Mouse (Mus musculus) bone marrow, adult 2 months (tissue): ENCODE measurements around the gene Pdgfd.

Source experiments
- CTCF ChIP-seq: fragments of 200-500 bp; IDR thresholded peaks from 2 replicates; pipeline ENCODE4 v1.5.1; 2011; ENCODE audit warnings: low read length, control low read depth; ENCODE audit not compliant: control insufficient read depth, insufficient read depth
- POLR2A ChIP-seq: fragments of 200-500 bp; IDR thresholded peaks from 2 replicates; pipeline ENCODE4 v1.6.1; 2011; ENCODE audit warnings: low read depth, mild to moderate bottlenecking, control low read depth, low read length, borderline replicate concordance; ENCODE audit not compliant: control insufficient read depth

DNA sequence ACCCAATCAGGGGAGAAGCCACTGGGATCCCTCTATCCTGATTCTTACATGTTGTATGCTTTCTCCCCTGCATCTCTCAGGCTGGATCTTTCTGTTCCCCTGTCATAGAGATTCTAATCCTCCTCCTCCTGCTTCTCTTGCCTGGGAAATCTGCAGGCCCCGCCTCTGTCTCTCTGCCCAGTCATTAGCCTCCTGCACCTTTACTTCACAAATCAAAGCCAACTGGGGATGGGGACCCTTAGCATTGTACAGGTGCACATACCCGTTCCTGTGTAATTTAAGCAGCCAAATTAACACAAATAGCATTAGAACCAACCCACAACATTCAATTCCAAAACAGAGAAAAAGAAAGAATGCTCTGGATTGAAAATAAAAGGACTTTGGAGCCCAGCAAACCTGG lies 176.1 kb downstream of the Pdgfd start:
- TF ChIP-seq CTCF (no peak), POLR2A (no peak)
